Mouse (Mus musculus): ENCODE results near the gene Gal3st2c. TPM values are rescaled to one million over a fixed set of nuclear protein-coding genes. Genes with fewer than 3 reads are reported as not detected.
"Not testable (repeated sequence)": the region's sequence is repeated elsewhere in the genome, so short reads cannot be mapped to it uniquely, and the experiment has no call there.

Gal3st2c gene
- total RNA-seq, 2 experiments from 2014 or later: 0.05 to 0.10 TPM

GRCm38 (mm10) chr1:94045559-94045958 lies 55.2 kb downstream of the Gal3st2c start:
- no peak for DNase-seq (ENCODE audit: low spot score in 2 of 2)

GRCm38 (mm10) chr1:94046544-94046943 lies 56.2 kb downstream of the Gal3st2c start:
- DNase-seq (ENCODE audit: low spot score in 2 of 2): no peak

- no peak for DNase-seq (ENCODE audit: low spot score in 2 of 2)
These were observed 60.8 kb downstream of the Gal3st2c start for GRCm38 (mm10) chr1:94051104-94051503.

DNA sequence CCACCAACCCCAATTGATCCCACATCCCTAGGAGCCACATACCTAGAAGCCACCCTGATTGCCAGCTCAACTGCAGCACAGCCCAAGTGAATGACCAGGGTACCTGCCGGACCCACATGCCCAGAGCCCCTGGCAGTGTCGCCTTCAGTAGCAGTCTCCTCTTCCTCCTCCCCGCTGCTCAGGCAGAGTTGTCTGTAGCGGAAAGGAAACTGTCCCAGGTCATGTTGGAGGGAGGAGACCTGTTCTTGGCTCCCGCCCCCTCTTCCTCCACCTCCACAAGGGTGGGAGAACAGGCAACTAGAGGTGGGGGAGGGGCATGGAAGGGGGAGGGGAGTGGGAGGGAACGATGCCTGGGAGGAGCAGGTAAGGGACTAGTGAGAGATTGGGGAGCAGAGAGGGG lies 62.1 kb downstream of the Gal3st2c start, which contains the start of gene Pdcd1:
TSS of gene Pdcd1 (minus strand) at position 181 of the 400 bp plus-strand sequence.
- no peak for DNase-seq (ENCODE audit: low spot score in 2 of 2)

- peak; percentile 81 to 88 for DNase-seq (ENCODE audit: low spot score in 2 of 2)
These were observed 63.4 kb downstream of the Gal3st2c start for GRCm38 (mm10) chr1:94053530-94054216.

DNA sequence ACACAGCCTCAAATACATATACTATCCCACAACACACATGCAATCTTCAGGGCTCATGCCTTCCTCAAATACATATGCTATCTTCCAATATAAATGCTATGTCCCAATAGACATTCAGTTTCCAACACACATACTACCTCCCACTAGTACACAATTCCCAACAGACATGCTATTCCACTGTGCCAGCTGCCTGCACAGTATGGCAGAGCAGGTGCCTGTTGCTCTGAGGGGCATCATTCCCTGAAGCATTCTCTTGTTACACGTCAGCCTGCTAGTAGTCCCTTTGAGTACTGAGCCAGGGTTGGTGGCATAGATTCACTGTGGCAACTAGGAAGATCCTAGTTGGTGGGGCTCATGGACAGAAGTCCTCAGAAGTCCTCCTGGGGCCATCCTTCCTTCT lies 64.2 kb downstream of the Gal3st2c start:
- peak in 1 of 2 experiments; percentile 30 for DNase-seq (ENCODE audit: low spot score in 2 of 2)

- no peak for DNase-seq (ENCODE audit: low spot score in 2 of 2)
These were observed 65.7 kb downstream of the Gal3st2c start for GRCm38 (mm10) chr1:94055966-94056365.

- DNase-seq (ENCODE audit: low spot score in 2 of 2): no peak
These were observed 67.1 kb downstream of the Gal3st2c start for GRCm38 (mm10) chr1:94057401-94057800.

DNA sequence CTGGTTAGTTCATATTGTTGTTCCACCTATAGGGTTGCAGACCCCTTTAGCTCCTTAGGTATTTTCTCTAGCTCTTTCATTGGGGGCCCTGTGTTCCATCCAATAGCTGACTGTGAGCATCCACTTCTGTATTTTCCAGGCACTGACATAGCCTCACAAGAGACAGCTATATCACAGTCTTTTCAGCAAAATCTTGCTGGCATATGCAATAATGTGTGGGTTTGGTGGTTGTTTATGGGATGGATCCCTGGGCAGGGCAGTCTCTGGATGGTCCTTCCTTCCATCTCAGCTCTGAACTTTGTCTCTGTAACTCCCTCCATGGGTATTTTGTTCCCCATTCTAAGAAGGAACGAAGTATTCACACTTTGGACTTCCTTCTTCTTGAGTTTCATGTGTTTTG lies 68.0 kb downstream of the Gal3st2c start:
- DNase-seq (ENCODE audit: low spot score in 2 of 2): not testable (repeated sequence)

Other genes with a start within 250 kb of the Gal3st2c start
- 10 to 100 TPM; 79.1 to 81.4 TPM for gene Atg4b, start 239.0 kb upstream of the Gal3st2c start, total RNA-seq (2021)
- gene Thap4, start 235.6 kb upstream of the Gal3st2c start, total RNA-seq (2021): 10 to 100 TPM; 35.7 to 37.6 TPM
- 10 to 100 TPM; 54.2 to 54.8 TPM for gene Dtymk, start 188.6 kb upstream of the Gal3st2c start, total RNA-seq (2021)
- 10 to 100 TPM; 12.6 to 14.7 TPM for gene Ing5, start 186.5 kb upstream of the Gal3st2c start, total RNA-seq (2021)
- 10 to 100 TPM; 15.8 to 17.9 TPM for gene D2hgdh, start 165.6 kb upstream of the Gal3st2c start, total RNA-seq (2021)
- not detected for gene Gal3st2, start 129.2 kb upstream of the Gal3st2c start, total RNA-seq (2021)
- under 1 TPM; 0.28 to 0.62 TPM for gene Gal3st2b, start 72.2 kb upstream of the Gal3st2c start, total RNA-seq (2021)
- 1 to 10 TPM; 7.6 to 9.5 TPM for gene Neu4, start 29.9 kb downstream of the Gal3st2c start, total RNA-seq (2021)
- under 1 TPM; 0.15 to 0.18 TPM for gene Pdcd1, start 62.0 kb downstream of the Gal3st2c start, total RNA-seq (2021)

Data from layer of hippocampus, adult 18-20 months (tissue).